Mouse (Mus musculus) heart, postnatal 4 days (tissue): Measurements from ENCODE around the gene Plvap. TPM values are rescaled to one million over a fixed set of nuclear protein-coding genes. Genes with fewer than 3 reads are reported as not detected.
A peak's percentile ranks its signal among the peaks of the same experiment; 100 is the strongest.

Experiments
- DNase-seq: peaks from one replicate; pipeline ENCODE4 v3.0.0; 2021
- total RNA-seq, 2 experiments: library from RNA; stranded (reverse); gene quantifications; 2 replicates each; pipeline ENCODE4 v1.2.3; 2021

Plvap gene
- total RNA-seq, 2 experiments from 2014 or later = 35.8 to 43.2 TPM

DNA sequence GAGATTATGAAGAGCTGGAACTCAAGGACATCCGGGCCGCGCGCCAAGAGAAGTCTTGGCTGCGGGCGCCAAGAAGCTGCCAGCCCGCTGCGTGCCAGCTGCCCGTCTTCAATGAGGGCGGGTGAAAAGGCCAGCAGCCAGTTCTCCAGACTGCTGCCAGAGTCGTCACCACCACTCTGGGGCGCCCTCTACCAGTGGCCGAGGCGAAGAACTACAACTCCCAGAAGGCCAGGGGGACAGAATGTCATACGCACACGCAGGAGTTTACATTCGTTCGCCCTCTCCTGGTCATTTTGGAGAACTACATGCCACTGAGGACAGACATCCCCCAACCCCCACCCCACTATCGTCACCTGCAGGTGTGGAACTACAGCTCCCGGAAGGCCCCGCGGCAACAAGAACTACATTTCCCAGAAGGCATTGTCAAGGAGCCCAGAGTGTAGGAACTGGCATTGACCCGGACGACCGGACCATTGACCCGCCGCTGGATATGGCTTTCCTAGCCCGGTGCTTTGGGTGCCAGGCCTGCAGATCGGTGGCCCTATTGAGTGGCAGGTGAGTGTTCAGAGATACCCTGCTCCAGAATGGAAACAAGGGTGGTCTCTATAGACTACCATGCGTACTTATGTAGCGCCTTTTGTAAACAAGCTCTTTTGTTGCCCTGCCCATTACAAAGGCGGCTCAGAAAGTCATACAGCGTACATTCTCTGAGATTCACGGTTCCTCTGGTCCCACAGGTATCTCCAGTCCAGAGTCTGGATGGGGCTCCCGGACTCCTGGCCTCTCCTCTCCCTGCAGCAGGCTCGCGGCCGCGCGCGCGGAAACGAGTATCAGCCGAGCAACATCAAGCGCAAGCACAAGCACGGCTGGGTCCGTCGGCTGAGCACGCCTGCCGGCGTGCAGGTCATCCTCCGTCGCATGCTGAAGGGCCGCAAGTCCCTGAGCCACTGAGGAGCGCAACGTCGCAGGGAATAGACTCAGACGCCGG lies 46.7 kb downstream of the Plvap start, which contains the start of gene Mrpl34:
TSS of gene Mrpl34 (plus strand) at position 447 of the 988 bp plus-strand sequence.
- DNase-seq = peak; percentile 99

DNA sequence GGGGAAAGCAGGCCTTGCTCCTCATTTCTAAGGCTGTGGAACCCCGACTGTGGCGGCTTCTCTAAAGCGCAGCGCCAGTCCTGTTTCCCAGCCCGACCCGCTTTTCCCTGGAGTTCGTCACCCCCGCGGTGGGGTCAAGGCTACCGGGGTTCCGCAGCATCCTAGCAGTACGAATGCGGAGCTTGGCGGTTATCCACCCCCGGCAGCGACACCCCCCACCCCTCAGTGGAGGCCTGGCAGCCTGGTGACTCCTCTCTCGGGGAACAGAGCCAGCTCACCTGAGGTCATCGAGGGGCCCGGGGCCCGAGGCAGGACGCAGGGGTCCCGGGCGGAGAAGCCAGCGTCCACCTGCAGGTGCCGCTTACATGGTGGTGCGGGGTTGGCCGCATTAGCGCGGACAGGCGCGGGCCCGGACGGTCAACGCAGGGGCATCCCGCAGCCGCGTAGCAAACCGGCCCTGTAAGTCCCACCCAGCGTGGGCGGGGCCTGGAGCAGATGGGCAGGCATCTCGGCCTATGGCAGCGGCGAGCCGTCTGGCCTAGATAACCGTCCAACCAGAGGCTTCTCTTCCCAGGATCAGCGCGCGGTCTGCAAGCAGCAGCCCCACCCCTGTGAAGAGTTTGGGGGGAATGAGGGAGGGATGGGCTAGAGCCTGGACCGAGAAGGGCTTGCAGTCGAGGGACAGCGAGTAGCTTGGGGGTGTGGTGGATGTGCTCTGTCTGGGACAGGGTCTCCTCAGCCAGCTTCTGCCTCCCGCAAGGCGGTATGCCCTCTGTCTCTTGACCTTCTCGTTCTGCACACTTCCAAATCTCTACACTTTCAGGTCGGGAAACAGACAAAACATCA lies 48.1 kb downstream of the Plvap start, which contains the start of gene Abhd8:
TSS of gene Abhd8 (minus strand) at position 468 of the 846 bp plus-strand sequence.
- peak; percentile 98 for DNase-seq

DNA sequence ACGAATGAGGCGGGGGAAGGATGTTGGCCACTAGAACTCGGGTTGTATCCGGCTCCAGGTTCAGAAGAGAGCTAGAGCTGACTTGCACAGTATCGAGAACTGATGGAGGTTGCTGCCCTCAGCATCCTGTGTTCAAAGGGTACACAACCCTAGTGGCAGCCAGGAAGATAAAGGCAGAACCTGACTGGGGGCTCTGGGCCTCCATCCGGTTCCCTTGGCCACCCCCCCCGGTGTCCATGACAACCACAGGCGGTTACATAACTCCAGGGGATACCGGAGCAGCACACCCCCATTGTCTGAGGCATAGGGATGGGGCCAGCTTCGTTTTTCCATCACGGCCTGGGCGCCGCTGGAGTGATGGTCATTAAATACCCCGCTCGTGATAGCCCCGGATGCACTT lies 48.8 kb downstream of the Plvap start:
- peak; percentile 46 for DNase-seq

DNA sequence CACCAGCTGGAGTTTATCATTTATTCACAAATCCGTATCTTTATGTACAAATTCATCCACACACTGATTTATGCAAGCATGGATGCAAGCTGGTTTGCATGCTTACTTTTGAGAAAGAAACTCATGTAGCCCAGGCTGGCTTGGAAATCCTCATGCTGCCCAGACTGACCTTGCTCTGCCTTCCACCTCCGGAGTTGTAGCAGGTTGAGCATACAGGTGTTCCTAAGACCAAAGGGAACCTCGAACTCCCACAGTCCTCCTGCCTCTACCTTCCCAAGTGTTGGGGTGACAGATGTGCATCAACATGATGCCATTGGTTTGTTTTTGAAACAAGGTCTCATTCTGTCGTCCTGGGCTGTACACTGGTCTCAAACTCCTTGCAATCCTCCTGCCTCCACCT lies 49.4 kb downstream of the Plvap start:
- no peak for DNase-seq

DNA sequence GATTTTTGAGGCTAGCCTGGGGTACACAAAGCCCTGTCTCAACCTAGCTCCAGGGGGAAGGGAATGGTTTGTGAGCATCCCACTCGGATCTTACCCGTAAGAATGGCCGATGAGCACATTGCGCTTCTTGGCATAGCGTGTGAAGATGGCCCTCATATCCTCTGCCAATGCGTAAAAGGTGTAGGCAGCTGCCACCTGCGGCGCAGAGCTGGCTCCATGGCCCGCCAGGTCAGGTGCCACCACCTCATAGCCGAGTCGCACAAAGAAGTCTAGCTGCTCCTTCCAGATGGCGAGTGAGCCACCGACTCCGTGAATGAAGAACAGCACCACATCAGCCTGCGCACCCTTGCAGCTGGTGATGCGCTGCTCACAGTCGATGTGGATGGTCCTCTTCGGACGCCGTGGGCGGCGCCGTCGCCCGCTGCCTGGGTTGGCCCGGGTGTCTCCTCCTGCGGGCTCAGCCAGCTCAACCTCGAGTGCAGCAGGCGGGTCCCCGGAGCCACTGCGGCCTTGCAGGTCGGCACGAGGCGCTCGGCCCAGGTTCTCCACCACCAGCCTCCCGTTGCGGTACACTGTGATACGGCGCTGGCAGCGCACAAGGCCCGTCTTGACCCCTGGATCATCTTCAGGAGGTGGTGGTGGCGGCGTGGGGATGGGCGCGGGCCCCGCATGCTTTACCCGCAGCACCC lies 50.3 kb downstream of the Plvap start:
- DNase-seq = peak; percentile 12

DNA sequence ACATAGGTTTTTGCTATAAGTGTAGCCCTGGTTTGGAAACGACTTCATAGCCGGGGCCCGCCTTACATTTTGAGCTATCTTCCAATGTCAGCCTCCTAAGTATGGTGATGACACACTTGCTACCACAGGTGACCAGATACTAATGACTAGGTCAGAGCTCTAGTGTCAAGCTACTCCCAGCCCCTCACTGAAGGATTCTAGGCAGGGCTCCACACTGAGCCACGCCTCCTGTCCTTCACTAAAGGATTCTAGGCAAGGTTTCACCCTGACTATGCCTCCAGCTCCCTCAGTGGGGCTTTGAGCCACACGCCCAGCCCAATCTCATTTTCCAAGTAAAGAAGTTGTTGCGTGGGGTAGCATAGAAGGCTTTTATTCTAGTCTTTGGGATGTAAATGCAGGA lies 50.8 kb downstream of the Plvap start:
- no peak for DNase-seq

DNA sequence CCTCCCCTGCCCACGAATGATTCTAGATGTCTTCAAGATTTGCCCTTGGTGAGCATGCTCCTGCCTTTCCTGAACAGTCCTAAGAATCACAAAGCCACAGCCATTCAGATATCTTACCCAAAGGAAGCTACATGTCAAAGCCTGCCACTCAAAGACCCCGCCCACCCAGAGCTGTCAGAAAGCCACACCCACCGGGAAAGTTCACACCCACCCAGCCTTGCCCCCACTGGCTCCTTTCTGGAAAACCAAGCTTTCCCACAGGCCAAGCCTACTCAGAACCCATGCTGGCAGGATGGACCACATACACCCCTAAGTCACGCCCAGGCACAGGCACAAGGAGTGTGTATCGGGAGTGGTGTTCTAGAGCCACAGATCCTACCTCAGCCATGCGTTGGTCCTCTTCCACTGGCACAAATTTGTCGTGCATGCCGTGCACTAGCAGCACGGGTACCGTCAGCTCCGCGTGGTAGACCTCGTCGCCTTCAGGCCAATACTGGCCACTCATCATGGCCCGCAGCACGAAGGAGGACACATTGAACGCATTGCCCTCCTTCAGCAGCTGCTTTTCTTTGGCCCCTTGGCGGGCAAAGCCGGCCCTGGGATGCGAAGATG lies 53.8 kb downstream of the Plvap start:
- DNase-seq = peak; percentile 4

DNA sequence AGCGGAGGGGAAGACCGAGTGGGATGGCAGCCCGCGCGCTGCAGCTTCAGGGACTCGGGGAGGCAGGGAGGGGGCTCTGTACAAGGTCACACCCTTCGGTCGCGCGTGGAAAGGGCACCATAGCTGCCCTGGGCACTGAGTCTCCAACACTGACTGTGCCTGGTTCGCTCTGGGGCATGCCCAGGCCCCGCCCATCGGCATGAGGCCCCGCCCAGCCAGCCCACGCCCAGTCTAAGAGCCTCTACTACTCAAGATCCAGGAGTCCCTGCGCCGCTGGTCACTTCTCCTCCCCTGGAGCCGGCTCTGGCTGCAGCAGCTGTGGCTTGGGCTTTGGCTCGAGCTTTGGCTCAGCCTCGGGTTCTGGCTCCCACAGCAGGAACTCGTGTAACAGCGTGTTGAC lies 54.6 kb downstream of the Plvap start:
- no peak for DNase-seq

DNA sequence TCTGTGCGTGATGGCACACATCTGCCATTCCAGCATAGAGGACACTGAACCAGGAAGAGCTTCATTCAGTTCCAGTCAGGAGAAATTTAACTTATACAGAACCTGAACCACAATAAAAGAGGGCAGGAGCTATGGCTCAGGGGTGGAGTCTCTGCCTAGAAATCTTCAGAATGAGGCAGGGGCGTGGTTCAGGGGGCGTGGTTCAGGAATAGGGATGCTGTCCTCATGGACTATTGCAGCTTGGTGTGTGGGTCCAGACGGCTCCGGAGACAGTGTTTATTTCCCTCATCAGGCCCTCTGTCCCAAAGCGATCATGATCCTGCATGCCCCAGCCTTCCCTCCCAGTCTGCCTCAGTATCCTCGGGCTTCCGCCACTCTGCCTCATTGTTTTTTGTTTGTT lies 56.9 kb downstream of the Plvap start:
- no peak for DNase-seq

DNA sequence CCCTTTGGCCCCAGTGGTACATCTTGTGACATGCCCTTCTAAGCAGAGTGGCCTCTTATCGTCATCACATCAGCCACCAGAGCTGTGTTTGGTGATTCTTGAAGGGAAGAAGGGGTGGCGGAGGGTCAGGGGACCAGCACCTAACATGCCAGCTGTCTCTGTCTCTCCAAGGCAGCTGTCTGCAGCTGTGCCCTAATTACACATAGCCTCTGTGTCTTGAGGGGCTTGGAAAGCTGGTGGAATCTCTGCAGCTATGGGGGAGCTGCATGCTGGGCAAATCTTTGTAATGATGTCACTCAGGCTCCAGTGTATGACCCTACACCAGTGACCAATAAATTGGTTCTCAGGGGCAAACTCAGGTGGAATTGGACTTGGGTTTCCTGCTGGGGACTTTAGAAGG lies 58.9 kb downstream of the Plvap start:
- no peak for DNase-seq

DNA sequence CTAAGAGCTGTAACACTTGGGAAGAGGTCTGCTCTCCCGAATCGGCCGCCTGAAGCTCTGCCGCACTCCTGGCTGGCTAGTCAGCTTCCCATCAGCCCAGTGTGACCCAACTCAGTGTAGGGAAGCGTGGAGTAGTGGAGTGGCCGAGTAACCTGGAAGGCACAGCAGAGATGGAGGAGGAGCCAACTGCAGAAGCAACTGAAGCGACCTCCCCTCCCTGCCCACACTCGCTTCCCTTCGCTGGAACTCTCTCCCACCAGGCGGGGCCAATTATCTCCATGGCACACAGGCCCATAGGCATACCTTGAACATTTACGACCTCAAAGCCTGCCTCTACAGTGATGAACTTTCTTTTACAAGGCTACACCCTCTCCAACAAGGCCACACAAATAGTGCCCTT lies 59.8 kb downstream of the Plvap start:
- DNase-seq = no peak

DNA sequence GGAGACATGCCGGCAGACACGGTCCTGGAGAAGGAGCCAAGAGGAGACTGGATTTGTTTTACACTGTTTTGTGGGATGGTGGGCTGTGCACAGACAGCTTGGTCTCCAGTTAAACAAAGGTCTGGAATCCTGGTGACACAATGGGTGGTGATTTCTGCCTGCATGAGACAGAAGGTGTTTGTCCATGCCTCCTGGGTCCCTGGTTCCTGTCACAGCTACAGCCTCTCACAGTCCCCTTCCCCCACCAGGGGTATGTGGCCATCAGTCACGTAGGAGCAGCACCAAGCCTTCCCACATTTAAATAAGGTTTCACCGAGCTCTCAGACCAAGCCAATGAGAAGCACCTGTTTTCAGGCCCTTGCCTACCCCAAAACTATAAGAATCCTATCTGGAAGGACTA lies 60.2 kb downstream of the Plvap start:
- no peak for DNase-seq

Other genes with a start within 250 kb of the Plvap start
- 10 to 100 TPM; 47.8 to 51.5 TPM for gene Myo9b, start 239.0 kb downstream of the Plvap start, total RNA-seq
- 10 to 100 TPM; 81.3 to 82.0 TPM for gene Haus8, start 238.8 kb downstream of the Plvap start, total RNA-seq
- 100 to 1,000 TPM in 1 of 2 experiments, 10 to 100 TPM in 1; 99.4 to 106 TPM for gene Use1, start 144.9 kb downstream of the Plvap start, total RNA-seq
- 1 to 10 TPM; 7.9 to 9.9 TPM for gene Ocel1, start 140.5 kb downstream of the Plvap start, total RNA-seq
- gene Nr2f6, start 129.8 kb downstream of the Plvap start, total RNA-seq = 10 to 100 TPM; 64.9 to 66.4 TPM
- 10 to 100 TPM; 27.2 to 27.9 TPM for gene Ushbp1, start 116.0 kb downstream of the Plvap start, total RNA-seq
- gene Babam1, start 114.9 kb downstream of the Plvap start, total RNA-seq = 10 to 100 TPM; 69.4 to 70.7 TPM
- gene Ankle1, start 105.7 kb downstream of the Plvap start, total RNA-seq = 1 to 10 TPM; 9.8 TPM
- 10 to 100 TPM; 37.7 to 39.3 TPM for gene Abhd8, start 48.1 kb downstream of the Plvap start, total RNA-seq
- 100 to 1,000 TPM in 1 of 2 experiments, 10 to 100 TPM in 1; 96.0 to 107 TPM for gene Mrpl34, start 46.8 kb downstream of the Plvap start, total RNA-seq
- 10 to 100 TPM; 42.0 to 46.2 TPM for gene Dda1, start 42.6 kb downstream of the Plvap start, total RNA-seq
- gene Ano8, start 25.8 kb downstream of the Plvap start, total RNA-seq = 10 to 100 TPM; 13.5 to 15.4 TPM
- gene Gtpbp3, start 23.6 kb downstream of the Plvap start, total RNA-seq = 10 to 100 TPM; 17.8 to 20.1 TPM
- under 1 TPM; 0.14 to 0.29 TPM for gene Ccdc194, start 14.0 kb upstream of the Plvap start, total RNA-seq
- gene Bst2, start 25.7 kb upstream of the Plvap start, total RNA-seq = 10 to 100 TPM; 12.8 to 13.8 TPM
- gene Mvb12a, start 31.2 kb upstream of the Plvap start, total RNA-seq = 10 to 100 TPM; 31.6 to 32.4 TPM
- not detected for gene Tmem221, start 47.1 kb upstream of the Plvap start, total RNA-seq
- not detected for gene Nxnl1, start 54.8 kb upstream of the Plvap start, total RNA-seq
- gene Slc27a1, start 57.1 kb upstream of the Plvap start, total RNA-seq = 10 to 100 TPM; 77.0 to 80.3 TPM
- gene Pgls, start 80.4 kb upstream of the Plvap start, total RNA-seq = 10 to 100 TPM; 92.0 to 95.5 TPM
- 1 to 10 TPM; 1.3 to 2.3 TPM for gene Fam129c, start 85.9 kb upstream of the Plvap start, total RNA-seq
- gene Colgalt1, start 99.2 kb upstream of the Plvap start, total RNA-seq = 10 to 100 TPM; 48.0 to 50.3 TPM
- 1 to 10 TPM; 1.3 to 1.4 TPM for gene Unc13a, start 160.0 kb upstream of the Plvap start, total RNA-seq
- 10 to 100 TPM; 15.8 TPM for gene Jak3, start 164.5 kb upstream of the Plvap start, total RNA-seq
- 1 to 10 TPM; 6.6 to 6.9 TPM for gene Insl3, start 177.5 kb upstream of the Plvap start, total RNA-seq
- 1 to 10 TPM; 7.5 to 7.6 TPM for gene B3gnt3, start 190.0 kb upstream of the Plvap start, total RNA-seq
- 1 to 10 TPM; 1.6 to 2.4 TPM for gene Fcho1, start 214.0 kb upstream of the Plvap start, total RNA-seq